Mouse (Mus musculus) CH12.LX (cell line): Measurements from ENCODE around the gene Sf3b6.

ENCODE experiments used
- CHD1 ChIP-seq: IDR thresholded peaks from 2 replicates; pipeline ENCODE4 v1.6.1; 2012; ENCODE audit warnings: low read depth, low read length, improper control_type of control experiment, inconsistent platforms
- E2F4 ChIP-seq: IDR thresholded peaks from 2 replicates; pipeline ENCODE4 v1.6.1; 2011; ENCODE audit warnings: low read depth, low read length, improper control_type of control experiment; ENCODE audit not compliant: insufficient replicate concordance
- TBP ChIP-seq: conservative IDR thresholded peaks from 2 replicates; pipeline ENCODE4 v1.6.1; 2011; ENCODE audit warnings: low read depth, low read length, improper control_type of control experiment
- ZNF384 ChIP-seq: IDR thresholded peaks from 2 replicates; pipeline ENCODE4 v1.6.1; 2012; ENCODE audit warnings: low read depth, low read length, improper control_type of control experiment, inconsistent platforms

GRCm38 (mm10) chr12:4781270-4781669 lies 36.1 kb upstream of the Sf3b6 start:
- TF ChIP-seq TBP (no peak), CHD1 (no peak), E2F4 (no peak), ZNF384 (no peak)
